Comparison of ENCODE assay signal across 19 mouse cellular contexts in the genomic region with DNA sequence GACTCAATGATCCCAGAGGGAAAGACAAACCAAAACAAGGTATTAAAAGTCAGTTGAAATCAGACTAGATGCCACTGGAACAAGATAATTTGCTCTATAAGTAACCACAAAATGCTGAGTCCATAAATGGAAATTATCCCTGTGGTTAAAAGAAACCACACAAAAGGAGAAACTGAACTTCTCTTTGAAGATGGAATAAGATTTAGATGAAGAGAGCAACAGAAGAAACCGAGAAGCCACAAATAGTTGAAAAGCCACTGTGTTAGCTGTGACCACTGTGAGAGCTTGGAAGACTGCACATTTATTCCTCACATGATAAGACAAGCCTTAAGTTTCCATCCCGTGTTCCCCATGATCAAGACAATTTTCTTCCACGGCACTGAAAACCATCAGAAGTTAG.
"Had no signal": no experiment of that assay in that cellular context is flagged by ENCODE, and none has a peak within 500 bp of the region (broad histone marks: within the 10 kb centered on the region; RNA-seq: fewer than 3 reads in every experiment).

No protein-coding gene starts in this region.

- H3K9ac ChIP-seq: limb, embryonic 13.5 days; liver, embryonic 12.5 days; liver, embryonic 15.5 days; lung, embryonic 15.5 days; midbrain, embryonic 13.5 days had no signal

- H3K36me3 ChIP-seq: limb, embryonic 10.5 days; limb, embryonic 13.5 days; liver, embryonic 12.5 days; liver, embryonic 15.5 days; lung, embryonic 15.5 days; midbrain, embryonic 10.5 days; midbrain, embryonic 13.5 days had no signal

- H3K27me3 ChIP-seq: limb, embryonic 13.5 days; liver, embryonic 12.5 days; liver, embryonic 15.5 days; lung, embryonic 15.5 days; midbrain, embryonic 13.5 days had no signal

- H3K4me1 ChIP-seq: limb, embryonic 10.5 days; liver, embryonic 12.5 days; liver, embryonic 15.5 days; lung, embryonic 15.5 days; midbrain, embryonic 10.5 days; midbrain, embryonic 13.5 days had no signal

- H3K9me3 ChIP-seq: limb, embryonic 10.5 days; limb, embryonic 13.5 days; liver, embryonic 12.5 days; liver, embryonic 15.5 days; lung, embryonic 15.5 days; midbrain, embryonic 10.5 days; midbrain, embryonic 13.5 days had no signal

- H3K4me2 ChIP-seq: limb, embryonic 13.5 days; liver, embryonic 12.5 days; liver, embryonic 15.5 days; lung, embryonic 15.5 days; midbrain, embryonic 13.5 days had no signal

- ATAC-seq: liver, embryonic 12.5 days; midbrain, embryonic 13.5 days; midbrain, embryonic 16.5 days had no signal

- DNase-seq: kidney, adult 18-20 months; kidney, postnatal 10 days; kidney, postnatal 4 days; layer of hippocampus, adult 9-11 months; liver; lung, adult 18-20 months; lung, postnatal 10 days; lung, postnatal 36 days; thymus, adult 18-20 months; thymus, postnatal 14 days; thymus, postnatal 4 days had no signal

- H3K27ac ChIP-seq: limb, embryonic 10.5 days; limb, embryonic 13.5 days; liver, embryonic 12.5 days; liver, embryonic 15.5 days; lung, embryonic 15.5 days; midbrain, embryonic 10.5 days; midbrain, embryonic 13.5 days had no signal

- H3K4me3 ChIP-seq: limb, embryonic 10.5 days; limb, embryonic 13.5 days; liver, embryonic 12.5 days; liver, embryonic 15.5 days; lung, embryonic 15.5 days; midbrain, embryonic 10.5 days; midbrain, embryonic 13.5 days had no signal
